Mouse (Mus musculus) liver, embryonic 11.5 days (tissue): ENCODE measurements around the gene Msi2. TPM values are rescaled to one million over a fixed set of nuclear protein-coding genes. Genes with fewer than 3 reads are reported as not detected.

ENCODE experiments used
- ATAC-seq: fragments of 200-750 bp; cut with Nextera tagmentation; replicated peaks from 2 replicates; pipeline ENCODE4 v1.8.0; 2017; ENCODE audit warnings: moderate number of reproducible peaks, mild to moderate bottlenecking, moderate TSS enrichment, moderate library complexity; ENCODE audit not compliant: low FRiP score
- DNase-seq: peaks from one replicate; pipeline ENCODE4 v3.0.0-alpha.2; 2017; ENCODE audit warnings: low spot score
- H3K27ac ChIP-seq: fragments of 300-500 bp; sonication (generic); 2 replicates; pipeline ENCODE4 v1.5.1; 2014; ENCODE audit warnings: mild to moderate bottlenecking, low read depth, low read length, control low read depth
- H3K27me3 ChIP-seq: fragments of 300-500 bp; sonication (generic); replicated peaks from 2 replicates; pipeline ENCODE4 v1.6.1; 2014; ENCODE audit warnings: low read length, mixed read lengths; ENCODE audit not compliant: control insufficient read depth, insufficient read depth
- H3K36me3 ChIP-seq: fragments of 300-500 bp; sonication (generic); 2 replicates; pipeline ENCODE4 v1.6.1; 2014; ENCODE audit warnings: mild to moderate bottlenecking, low read length, moderate library complexity, mixed read lengths; ENCODE audit not compliant: control insufficient read depth, insufficient read depth
- H3K4me1 ChIP-seq: fragments of 300-500 bp; sonication (generic); replicated peaks from 2 replicates; pipeline ENCODE4 v1.6.1; 2014; ENCODE audit warnings: low read length, mixed read lengths; ENCODE audit not compliant: control insufficient read depth, insufficient read depth
- H3K4me2 ChIP-seq: fragments of 300-500 bp; sonication (generic); 2 replicates; pipeline ENCODE4 v1.6.1; 2014; ENCODE audit warnings: mild to moderate bottlenecking, control low read depth, moderate library complexity
- H3K4me3 ChIP-seq: fragments of 300-500 bp; sonication (generic); 2 replicates; pipeline ENCODE4 v1.5.1; 2014; ENCODE audit warnings: low read depth, low read length, control low read depth
- H3K9ac ChIP-seq: fragments of 300-500 bp; sonication (generic); 2 replicates; pipeline ENCODE4 v1.6.1; 2014; ENCODE audit warnings: low read depth, low read length, control low read depth
- H3K9me3 ChIP-seq: fragments of 300-500 bp; sonication (generic); 2 replicates; pipeline ENCODE4 v1.6.1; 2016; ENCODE audit warnings: low read length, inconsistent platforms, mixed read lengths; ENCODE audit not compliant: control insufficient read depth
- WGBS: fragments of 180-500 bp; shearing (Covaris S2); extraction: QIAGEN DNeasy Blood & Tissue Kit; methylation state at CpG from one replicate; pipeline ENCODE4 v1.1.7; 2014; 5-methylcytosine and 5-hydroxymethylcytosine counted together
- polyA plus RNA-seq: library from polyadenylated mRNA; unstranded; fragments of >200 nt; fragmentation: Nextera tagmentation; extraction: Ambion mirVana; gene quantifications from 2 replicates; pipeline ENCODE4 v1.2.1, GENCODE M21; 2014

The Msi2 gene
- polyA plus RNA-seq, 1 experiment from 2014 or later: 8.2 TPM

DNA sequence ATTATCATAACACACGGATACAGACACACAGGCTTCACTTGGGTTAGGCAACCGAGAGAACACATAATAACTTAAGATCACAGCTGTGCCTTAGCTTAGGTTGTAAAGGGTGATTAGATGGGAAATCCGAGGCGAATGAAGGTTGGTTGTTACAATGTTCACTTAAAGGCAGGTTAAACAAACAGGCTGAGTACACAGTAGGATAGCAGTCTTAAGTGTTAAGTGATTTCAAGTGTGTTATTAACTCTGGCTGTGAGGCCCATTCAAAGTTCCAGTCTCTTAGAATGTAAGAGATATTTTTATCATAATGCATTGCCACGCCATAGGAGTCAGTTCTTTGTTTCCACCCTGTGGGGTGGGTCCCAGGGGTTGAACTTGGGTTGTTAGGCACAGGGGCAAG lies 383.4 kb downstream of the Msi2 start:
- 0 out of 2 replicates have a peak, but pooled peaks cover 3% of the 10 kb centered on the region for H3K36me3 ChIP-seq
- no peak overlapping the region for H3K9ac ChIP-seq
- H3K9me3 ChIP-seq: no peaks in the 10 kb centered on the region
- DNase-seq (no peak), ATAC-seq (no peak)
- H3K27ac ChIP-seq: no peak overlapping the region
- no peak overlapping the region for H3K4me3 ChIP-seq
- H3K27me3 ChIP-seq: no peaks in the 10 kb centered on the region
- no peak overlapping the region for H3K4me2 ChIP-seq
- 59% methylated on average over 5 of the region's 5 CpGs for WGBS
- no peaks in the 10 kb centered on the region for H3K4me1 ChIP-seq

DNA sequence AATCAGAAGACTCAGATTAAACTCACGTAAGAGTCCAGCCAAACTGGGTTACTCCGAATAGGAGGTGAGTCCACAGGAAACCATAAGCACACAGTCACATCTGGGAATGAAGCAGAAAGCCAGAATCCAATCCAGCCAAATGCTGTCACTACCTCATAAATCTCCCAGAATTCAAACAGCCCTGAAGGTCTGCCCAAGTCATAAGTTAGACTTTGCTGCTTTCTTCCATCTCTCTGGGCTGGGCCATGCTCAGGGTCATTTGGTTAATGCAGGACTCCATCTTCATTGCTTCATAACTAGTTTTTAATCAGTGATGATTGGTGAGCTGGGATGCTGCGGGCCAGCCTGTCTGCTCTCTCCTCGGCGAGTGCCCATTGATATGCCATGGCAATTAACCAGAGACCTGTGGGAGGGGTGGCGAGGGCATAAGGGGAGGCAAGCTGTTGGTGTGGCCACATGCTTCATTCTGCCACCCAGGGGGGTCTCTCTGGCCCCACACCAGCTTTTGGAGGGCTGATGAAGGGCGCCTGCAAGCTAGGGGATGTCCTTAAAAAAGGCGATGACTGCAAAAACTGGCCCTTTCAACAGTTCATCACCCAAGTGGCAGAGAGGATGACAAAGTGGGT lies 385.9 kb downstream of the Msi2 start:
- Histone ChIP-seq H3K4me1 (no peaks in the 10 kb centered on the region), H3K36me3 (no peaks in the 10 kb centered on the region), H3K4me3 (no peak overlapping the region), H3K9me3 (no peaks in the 10 kb centered on the region), H3K4me2 (no peak overlapping the region), H3K9ac (no peak overlapping the region), H3K27me3 (no peaks in the 10 kb centered on the region), H3K27ac (no peak overlapping the region)
- DNase-seq (no peak), ATAC-seq (no peak)
- WGBS: 85% methylated on average over 8 of the region's 8 CpGs

DNA sequence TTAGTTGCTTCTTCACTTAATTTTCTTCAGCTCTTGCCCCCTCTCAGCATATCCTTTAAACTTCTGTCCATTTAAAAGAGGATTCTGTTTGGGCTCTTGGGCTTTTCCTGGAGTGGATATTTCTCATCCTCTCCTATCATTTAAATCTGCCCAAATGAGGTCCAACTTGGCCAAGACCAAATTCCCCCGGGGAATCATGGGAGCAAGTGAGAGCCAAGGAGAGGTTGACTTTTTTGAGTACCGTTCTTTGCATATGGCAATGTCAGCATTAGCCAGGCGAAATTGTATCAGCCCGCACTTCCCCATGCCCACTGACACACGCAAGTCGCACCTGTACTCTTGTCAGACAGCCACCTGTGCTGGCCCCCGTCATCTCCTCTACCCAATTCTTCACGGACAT lies 386.6 kb downstream of the Msi2 start:
- no peak overlapping the region for H3K4me3 ChIP-seq
- no peaks in the 10 kb centered on the region for H3K9me3 ChIP-seq
- H3K27ac ChIP-seq: no peak overlapping the region
- H3K36me3 ChIP-seq: no peaks in the 10 kb centered on the region
- ATAC-seq (no peak), DNase-seq (no peak)
- no peaks in the 10 kb centered on the region for H3K27me3 ChIP-seq
- no peak overlapping the region for H3K4me2 ChIP-seq
- WGBS: 86% methylated on average over 8 of the region's 8 CpGs
- H3K4me1 ChIP-seq: no peaks in the 10 kb centered on the region
- no peak overlapping the region for H3K9ac ChIP-seq

- Histone ChIP-seq H3K9ac (no peak overlapping the region), H3K27me3 (no peaks in the 10 kb centered on the region), H3K4me1 (no peaks in the 10 kb centered on the region), H3K36me3 (no peaks in the 10 kb centered on the region), H3K9me3 (no peaks in the 10 kb centered on the region), H3K4me2 (no peak overlapping the region), H3K4me3 (no peak overlapping the region), H3K27ac (no peak overlapping the region)
- ATAC-seq (no peak), DNase-seq (no peak)
- 66% methylated on average over 11 of the region's 11 CpGs for WGBS
Measured at GRCm38 (mm10) chr11:88330799-88331198, 387.5 kb downstream of the Msi2 start.

DNA sequence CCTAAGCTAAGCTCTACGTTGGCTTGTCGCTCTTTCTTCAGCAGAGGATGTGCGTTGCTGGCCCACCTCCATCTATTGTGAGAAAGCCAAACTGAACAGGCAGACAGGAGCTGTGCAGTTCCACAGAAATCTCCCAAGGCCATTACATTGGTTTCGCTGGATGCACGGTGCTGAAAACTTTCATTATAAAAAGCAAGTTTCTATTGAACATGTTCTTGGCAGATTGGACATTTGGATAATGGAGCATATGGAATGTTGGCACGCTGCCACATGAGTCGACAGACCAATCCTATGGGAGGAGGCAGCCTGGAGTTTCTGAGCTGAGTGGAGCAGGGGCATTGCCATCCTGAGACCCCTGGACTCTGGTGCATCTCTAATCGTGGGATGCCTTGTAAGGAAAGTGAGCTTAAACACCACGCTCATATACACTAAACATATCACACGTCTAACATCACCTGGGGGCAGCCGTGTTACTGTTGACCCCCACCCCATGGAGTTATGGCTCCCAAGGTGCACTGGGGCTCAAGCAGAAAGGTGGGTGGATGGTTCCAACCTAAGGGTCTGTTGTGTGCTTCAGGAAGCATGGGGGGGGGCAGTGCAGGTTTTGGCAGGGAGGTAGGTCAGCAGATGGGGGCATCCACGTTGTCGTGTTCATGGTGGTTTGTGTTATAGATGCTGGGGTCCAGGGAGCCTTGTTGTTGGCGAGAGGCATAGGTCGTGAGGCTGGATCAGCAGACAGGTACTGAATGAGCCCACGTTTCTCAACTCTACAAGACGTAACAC lies 389.3 kb downstream of the Msi2 start:
- Histone ChIP-seq H3K9ac (no peak overlapping the region), H3K4me2 (no peak overlapping the region), H3K36me3 (no peaks in the 10 kb centered on the region), H3K4me1 (no peaks in the 10 kb centered on the region), H3K27me3 (no peaks in the 10 kb centered on the region), H3K27ac (no peak overlapping the region), H3K9me3 (no peaks in the 10 kb centered on the region), H3K4me3 (no peak overlapping the region)
- no peak for DNase-seq
- no peak for ATAC-seq
- 84% methylated on average over 17 of the region's 17 CpGs for WGBS

DNA sequence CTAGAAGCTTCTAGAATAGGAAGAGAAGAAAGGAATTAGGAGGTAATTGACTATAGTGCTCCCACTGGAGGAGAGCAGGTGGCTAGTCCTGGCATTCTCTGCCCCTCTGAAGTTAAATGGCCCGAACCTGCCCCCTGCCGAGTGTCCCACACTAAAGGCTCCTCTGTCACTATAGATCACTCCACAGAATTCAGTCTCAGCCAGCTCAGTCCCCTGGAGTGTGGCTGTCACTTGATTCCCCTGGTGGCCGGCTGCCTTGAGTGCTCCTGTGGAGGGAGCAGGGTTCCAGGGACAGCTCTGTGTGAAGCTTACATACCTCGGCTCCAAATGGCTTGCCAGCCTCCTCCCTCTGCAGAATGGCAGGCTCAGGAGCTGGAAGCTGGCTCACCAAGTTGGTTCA lies 391.3 kb downstream of the Msi2 start:
- Histone ChIP-seq H3K4me3 (no peak overlapping the region), H3K4me1 (no peaks in the 10 kb centered on the region), H3K27me3 (no peaks in the 10 kb centered on the region), H3K9me3 (no peaks in the 10 kb centered on the region), H3K27ac (no peak overlapping the region), H3K36me3 (no peaks in the 10 kb centered on the region), H3K9ac (no peak overlapping the region), H3K4me2 (no peak overlapping the region)
- ATAC-seq (no peak), DNase-seq (no peak)
- 28% methylated on average over 4 of the region's 4 CpGs for WGBS

DNA sequence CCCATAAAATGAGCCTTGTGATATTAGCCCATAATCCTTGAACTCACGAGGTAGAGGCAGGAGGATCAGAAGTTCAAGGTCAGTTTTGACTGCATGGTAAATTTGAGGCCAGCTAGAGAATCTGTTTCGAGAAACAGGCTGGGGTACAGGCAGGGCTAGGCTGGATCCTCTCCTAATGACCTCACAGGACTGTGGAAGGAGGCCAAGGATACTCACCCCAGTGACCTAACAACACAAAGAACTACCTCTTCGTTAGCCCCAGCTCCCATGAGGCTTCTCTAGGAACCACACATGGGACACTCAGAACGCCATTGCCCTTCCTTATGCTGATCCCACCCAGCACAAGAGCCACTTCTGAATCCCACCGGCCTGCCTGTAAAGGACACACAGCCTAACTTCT lies 399.5 kb downstream of the Msi2 start:
- Histone ChIP-seq H3K36me3 (no peaks in the 10 kb centered on the region), H3K9ac (no peak overlapping the region), H3K4me1 (peaks cover 9% of the 10 kb centered on the region), H3K4me3 (no peak overlapping the region), H3K27ac (no peak overlapping the region), H3K9me3 (no peaks in the 10 kb centered on the region), H3K4me2 (no peak overlapping the region), H3K27me3 (no peaks in the 10 kb centered on the region; the same call in 1 of the 2 replicates)
- no peak for ATAC-seq
- WGBS: 74% methylated on average over 5 of the region's 5 CpGs
- DNase-seq: no peak

GRCm38 (mm10) chr11:88315393-88315792 lies 402.9 kb downstream of the Msi2 start:
- H3K4me1 ChIP-seq: peaks cover 28% of the 10 kb centered on the region
- ATAC-seq: no peak
- H3K27me3 ChIP-seq: no peaks in the 10 kb centered on the region; the same call in 1 of the 2 replicates

GRCm38 (mm10) chr11:88314471-88314870 lies 403.8 kb downstream of the Msi2 start:
- H3K9me3 ChIP-seq: no peaks in the 10 kb centered on the region
- no peak for ATAC-seq
- WGBS: 27% methylated on average over 6 of the region's 6 CpGs
- H3K9ac ChIP-seq: no peak overlapping the region
- DNase-seq: no peak
- H3K4me2 ChIP-seq: no peak overlapping the region
- H3K36me3 ChIP-seq: no peaks in the 10 kb centered on the region
- peaks cover 28% of the 10 kb centered on the region for H3K4me1 ChIP-seq
- H3K27me3 ChIP-seq: no peaks in the 10 kb centered on the region; the same call in 1 of the 2 replicates
- H3K27ac ChIP-seq: no peak overlapping the region
- no peak overlapping the region for H3K4me3 ChIP-seq

More at GRCm38 (mm10) chr11:88315393-88315792, 402.9 kb downstream of the Msi2 start:
- Histone ChIP-seq H3K4me3 (no peak overlapping the region), H3K9me3 (no peaks in the 10 kb centered on the region), H3K27ac (no peak overlapping the region), H3K4me2 (no peak overlapping the region), H3K36me3 (no peaks in the 10 kb centered on the region), H3K9ac (no peak overlapping the region)
- 45% methylated on average over 5 of the region's 5 CpGs for WGBS
- DNase-seq: no peak
